Mouse (Mus musculus): Measurements from ENCODE around the gene Cacnb3.

Cacnb3 gene

GRCm38 (mm10) chr15:98675634-98676250 lies 45.1 kb downstream of the Cacnb3 start:
- DNase-seq (ENCODE audit: low spot score in 2 of 2) = no peak

GRCm38 (mm10) chr15:98676471-98676870 lies 45.8 kb downstream of the Cacnb3 start:
- DNase-seq (ENCODE audit: low spot score in 2 of 2) = peak; percentile 14 to 29

GRCm38 (mm10) chr15:98676940-98677728 lies 46.5 kb downstream of the Cacnb3 start, which contains the start of gene Rnd1:
Rnd1 (minus strand) TSS chr15:98677461.
- peak; percentile 32 to 50 for DNase-seq (ENCODE audit: low spot score in 2 of 2)

GRCm38 (mm10) chr15:98677977-98678376 lies 47.3 kb downstream of the Cacnb3 start:
- no peak for DNase-seq (ENCODE audit: low spot score in 2 of 2)

GRCm38 (mm10) chr15:98680660-98681059 lies 50.0 kb downstream of the Cacnb3 start:
- DNase-seq (ENCODE audit: low spot score in 2 of 2) = no peak

GRCm38 (mm10) chr15:98681633-98682032 lies 51.0 kb downstream of the Cacnb3 start:
- no peak for DNase-seq (ENCODE audit: low spot score in 2 of 2)

GRCm38 (mm10) chr15:98683177-98683576 lies 52.5 kb downstream of the Cacnb3 start:
- no peak for DNase-seq (ENCODE audit: low spot score in 2 of 2)

GRCm38 (mm10) chr15:98683746-98684145 lies 53.1 kb downstream of the Cacnb3 start:
- no peak for DNase-seq (ENCODE audit: low spot score in 2 of 2)

GRCm38 (mm10) chr15:98685926-98686325 lies 55.3 kb downstream of the Cacnb3 start:
- no peak for DNase-seq (ENCODE audit: low spot score in 2 of 2)

- DNase-seq (ENCODE audit: low spot score in 2 of 2) = no peak
Observed at GRCm38 (mm10) chr15:98689682-98690081, 59.0 kb downstream of the Cacnb3 start.

- DNase-seq (ENCODE audit: low spot score in 2 of 2) = no peak
Observed at GRCm38 (mm10) chr15:98691486-98692147, 61.0 kb downstream of the Cacnb3 start.

GRCm38 (mm10) chr15:98692171-98692715 lies 61.6 kb downstream of the Cacnb3 start:
- DNase-seq (ENCODE audit: low spot score in 2 of 2) = no peak

Data from natural killer cell, adult 2 months (primary cell).